Mouse (Mus musculus) olfactory bulb, adult 2 months (tissue): ENCODE measurements around the gene Elf1.

ENCODE experiments used
- CTCF ChIP-seq: fragments of 200-500 bp; IDR thresholded peaks from 2 replicates; pipeline ENCODE4 v1.5.1; 2012; ENCODE audit warnings: low read depth, mild to moderate bottlenecking, low read length, moderate library complexity; ENCODE audit not compliant: insufficient read depth
- POLR2A ChIP-seq: fragments of 200-500 bp; IDR thresholded peaks from 2 replicates; pipeline ENCODE4 v1.6.1; 2012; ENCODE audit warnings: mild to moderate bottlenecking, low read depth, low read length, moderate library complexity; ENCODE audit not compliant: insufficient read depth

GRCm38 (mm10) chr14:79519663-79519975 lies 38.6 kb downstream of the Elf1 start:
- TF ChIP-seq POLR2A (no peak), CTCF (no peak)
